Mouse (Mus musculus): ENCODE measurements around the gene Dffa. TPM values are rescaled to one million over a fixed set of nuclear protein-coding genes. Genes with fewer than 3 reads are reported as not detected.
A peak's percentile ranks its signal among the peaks of the same experiment; 100 is the strongest.

The Dffa gene
- polyA plus RNA-seq, 1 experiment from 2014 or later = 28.6 TPM

- H3K9me3 ChIP-seq (ENCODE audit: control insufficient read depth, low read depth, low read length) = no peaks in the 10 kb centered on the region
- no peak overlapping the region for H3K4me2 ChIP-seq (replicated peaks; ENCODE audit: low read depth, low read length)
- no peak overlapping the region for H3K9ac ChIP-seq (replicated peaks; ENCODE audit: low read depth, low read length)
- H3K4me3 ChIP-seq (ENCODE audit: low read depth, low read length) = no peak overlapping the region
- ATAC-seq (ENCODE audit: insufficient number of reproducible peaks, insufficient read depth, low FRiP score, low read depth) = no peak
- peaks cover 7% of the 10 kb centered on the region for H3K36me3 ChIP-seq (ENCODE audit: control insufficient read depth, insufficient read depth, low read length)
- 0 out of 2 replicates have a peak, but pooled peaks cover 6% of the 10 kb centered on the region for H3K4me1 ChIP-seq (ENCODE audit: control insufficient read depth, insufficient read depth, low read length)
- no peak overlapping the region for H3K27ac ChIP-seq (ENCODE audit: low read length)
- no peaks in the 10 kb centered on the region for H3K27me3 ChIP-seq (ENCODE audit: control insufficient read depth, insufficient read depth, low read length)
- WGBS = 68% methylated on average over 21 of the region's 21 CpGs
Measured at GRCm38 (mm10) chr4:149131789-149132565, 28.0 kb downstream of the Dffa start.

DNA sequence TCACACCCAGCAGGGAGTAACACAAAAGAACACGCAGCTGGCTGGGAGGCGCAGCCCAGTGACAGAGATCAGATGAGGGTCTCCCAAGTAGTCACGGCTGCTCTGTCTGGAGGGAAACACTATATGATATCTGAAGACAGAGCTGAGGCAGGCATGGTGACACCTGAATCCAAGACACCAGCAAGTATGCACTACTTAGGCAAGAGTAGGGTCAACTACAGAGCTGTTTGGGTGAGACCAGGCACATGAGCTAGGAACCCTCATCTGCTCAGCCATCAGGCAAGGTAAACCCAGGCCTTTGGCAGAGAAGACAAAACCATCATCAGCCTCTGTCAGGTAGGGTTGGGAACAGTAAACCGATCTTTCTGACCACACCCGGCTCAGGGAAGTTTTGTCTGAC lies 29.4 kb downstream of the Dffa start:
- Histone ChIP-seq H3K4me1 (ENCODE audit: control insufficient read depth, insufficient read depth, low read length) (0 out of 2 replicates have a peak, but pooled peaks cover 3% of the 10 kb centered on the region), H3K27ac (ENCODE audit: low read length) (no peak overlapping the region), H3K4me3 (ENCODE audit: low read depth, low read length) (no peak overlapping the region), H3K9me3 (ENCODE audit: control insufficient read depth, low read depth, low read length) (no peaks in the 10 kb centered on the region), H3K4me2 (replicated peaks; ENCODE audit: low read depth, low read length) (no peak overlapping the region), H3K36me3 (ENCODE audit: control insufficient read depth, insufficient read depth, low read length) (peaks cover 7% of the 10 kb centered on the region), H3K27me3 (ENCODE audit: control insufficient read depth, insufficient read depth, low read length) (no peaks in the 10 kb centered on the region), H3K9ac (replicated peaks; ENCODE audit: low read depth, low read length) (no peak overlapping the region; the same call in 1 of the 2 replicates)
- ATAC-seq (ENCODE audit: insufficient number of reproducible peaks, insufficient read depth, low FRiP score, low read depth) = no peak
- WGBS = 80% methylated on average over 5 of the region's 5 CpGs

GRCm38 (mm10) chr4:149136116-149136850 lies 32.3 kb downstream of the Dffa start:
- no peak overlapping the region for H3K27ac ChIP-seq (ENCODE audit: low read length)
- no peaks in the 10 kb centered on the region for H3K27me3 ChIP-seq (ENCODE audit: control insufficient read depth, insufficient read depth, low read length)
- WGBS = 66% methylated on average over 18 of the region's 18 CpGs
- no peaks in the 10 kb centered on the region; the same call in 1 of the 2 replicates for H3K36me3 ChIP-seq (ENCODE audit: control insufficient read depth, insufficient read depth, low read length)
- H3K9me3 ChIP-seq (ENCODE audit: control insufficient read depth, low read depth, low read length) = no peaks in the 10 kb centered on the region
- peak overlapping the region; percentile 57; the same call in 1 of the 2 replicates for H3K9ac ChIP-seq (replicated peaks; ENCODE audit: low read depth, low read length)
- H3K4me2 ChIP-seq (replicated peaks; ENCODE audit: low read depth, low read length) = peak overlapping the region; percentile 53
- H3K4me3 ChIP-seq (ENCODE audit: low read depth, low read length) = peak overlapping the region; percentile 52
- ATAC-seq (ENCODE audit: insufficient number of reproducible peaks, insufficient read depth, low FRiP score, low read depth) = no peak
- 0 out of 2 replicates have a peak, but pooled peaks cover 3% of the 10 kb centered on the region for H3K4me1 ChIP-seq (ENCODE audit: control insufficient read depth, insufficient read depth, low read length)

- H3K4me3 ChIP-seq (ENCODE audit: low read depth, low read length) = peak within 1 kb of the TSS; percentile 52
Measured at GRCm38 (mm10) chr4:149136982-149137770, 33.2 kb downstream of the Dffa start, which contains the start of gene Cenps. Cenps (minus strand) TSS chr4:149137629.

GRCm38 (mm10) chr4:149138515-149138914 lies 34.6 kb downstream of the Dffa start:
- H3K9me3 ChIP-seq (ENCODE audit: control insufficient read depth, low read depth, low read length) = no peaks in the 10 kb centered on the region
- H3K36me3 ChIP-seq (ENCODE audit: control insufficient read depth, insufficient read depth, low read length) = no peaks in the 10 kb centered on the region
- H3K4me1 ChIP-seq (ENCODE audit: control insufficient read depth, insufficient read depth, low read length) = 0 out of 2 replicates have a peak, but pooled peaks cover 3% of the 10 kb centered on the region
- H3K4me3 ChIP-seq (ENCODE audit: low read depth, low read length) = no peak overlapping the region
- WGBS = 79% methylated on average over 8 of the region's 8 CpGs
- no peak for ATAC-seq (ENCODE audit: insufficient number of reproducible peaks, insufficient read depth, low FRiP score, low read depth)
- no peak overlapping the region for H3K27ac ChIP-seq (ENCODE audit: low read length)
- H3K9ac ChIP-seq (replicated peaks; ENCODE audit: low read depth, low read length) = no peak overlapping the region
- H3K27me3 ChIP-seq (ENCODE audit: control insufficient read depth, insufficient read depth, low read length) = no peaks in the 10 kb centered on the region
- no peak overlapping the region for H3K4me2 ChIP-seq (replicated peaks; ENCODE audit: low read depth, low read length)

More at GRCm38 (mm10) chr4:149136982-149137770, 33.2 kb downstream of the Dffa start, which contains the start of gene Cenps:
- 1% methylated on average over 68 of the region's 68 CpGs for WGBS
- 0 out of 2 replicates have a peak, but pooled peaks cover 3% of the 10 kb centered on the region for H3K4me1 ChIP-seq (ENCODE audit: control insufficient read depth, insufficient read depth, low read length)
- no peaks in the 10 kb centered on the region for H3K9me3 ChIP-seq (ENCODE audit: control insufficient read depth, low read depth, low read length)
- ATAC-seq (ENCODE audit: insufficient number of reproducible peaks, insufficient read depth, low FRiP score, low read depth) = peak; percentile 92
- no peaks in the 10 kb centered on the region for H3K36me3 ChIP-seq (ENCODE audit: control insufficient read depth, insufficient read depth, low read length)
- H3K9ac ChIP-seq (replicated peaks; ENCODE audit: low read depth, low read length) = peak within 1 kb of the TSS; percentile 57
- peak within 1 kb of the TSS; percentile 71; the same call in 1 of the 2 replicates for H3K27ac ChIP-seq (ENCODE audit: low read length)
- H3K4me2 ChIP-seq (replicated peaks; ENCODE audit: low read depth, low read length) = peak within 1 kb of the TSS; percentile 53
- no peaks in the 10 kb centered on the region for H3K27me3 ChIP-seq (ENCODE audit: control insufficient read depth, insufficient read depth, low read length)

GRCm38 (mm10) chr4:149143594-149143993 lies 39.6 kb downstream of the Dffa start:
- Histone ChIP-seq H3K9me3 (ENCODE audit: control insufficient read depth, low read depth, low read length) (no peaks in the 10 kb centered on the region), H3K27me3 (ENCODE audit: control insufficient read depth, insufficient read depth, low read length) (no peaks in the 10 kb centered on the region), H3K4me2 (replicated peaks; ENCODE audit: low read depth, low read length) (no peak overlapping the region), H3K4me3 (ENCODE audit: low read depth, low read length) (no peak overlapping the region), H3K27ac (ENCODE audit: low read length) (no peak overlapping the region), H3K4me1 (ENCODE audit: control insufficient read depth, insufficient read depth, low read length) (peaks cover 5% of the 10 kb centered on the region; the same call in 1 of the 2 replicates), H3K36me3 (ENCODE audit: control insufficient read depth, insufficient read depth, low read length) (no peaks in the 10 kb centered on the region), H3K9ac (replicated peaks; ENCODE audit: low read depth, low read length) (no peak overlapping the region)
- WGBS = 31% methylated on average over 4 of the region's 4 CpGs
- no peak for ATAC-seq (ENCODE audit: insufficient number of reproducible peaks, insufficient read depth, low FRiP score, low read depth)

- Histone ChIP-seq H3K4me3 (ENCODE audit: low read depth, low read length) (no peak overlapping the region), H3K27me3 (ENCODE audit: control insufficient read depth, insufficient read depth, low read length) (no peaks in the 10 kb centered on the region), H3K9me3 (ENCODE audit: control insufficient read depth, low read depth, low read length) (no peaks in the 10 kb centered on the region), H3K4me2 (replicated peaks; ENCODE audit: low read depth, low read length) (no peak overlapping the region), H3K4me1 (ENCODE audit: control insufficient read depth, insufficient read depth, low read length) (peaks cover 5% of the 10 kb centered on the region; the same call in 1 of the 2 replicates), H3K36me3 (ENCODE audit: control insufficient read depth, insufficient read depth, low read length) (no peaks in the 10 kb centered on the region), H3K9ac (replicated peaks; ENCODE audit: low read depth, low read length) (no peak overlapping the region), H3K27ac (ENCODE audit: low read length) (no peak overlapping the region)
- WGBS = 5% methylated on average over 3 of the region's 3 CpGs
- peak; percentile 81 for ATAC-seq (ENCODE audit: insufficient number of reproducible peaks, insufficient read depth, low FRiP score, low read depth)
Measured at GRCm38 (mm10) chr4:149144459-149144858, 40.5 kb downstream of the Dffa start.

DNA sequence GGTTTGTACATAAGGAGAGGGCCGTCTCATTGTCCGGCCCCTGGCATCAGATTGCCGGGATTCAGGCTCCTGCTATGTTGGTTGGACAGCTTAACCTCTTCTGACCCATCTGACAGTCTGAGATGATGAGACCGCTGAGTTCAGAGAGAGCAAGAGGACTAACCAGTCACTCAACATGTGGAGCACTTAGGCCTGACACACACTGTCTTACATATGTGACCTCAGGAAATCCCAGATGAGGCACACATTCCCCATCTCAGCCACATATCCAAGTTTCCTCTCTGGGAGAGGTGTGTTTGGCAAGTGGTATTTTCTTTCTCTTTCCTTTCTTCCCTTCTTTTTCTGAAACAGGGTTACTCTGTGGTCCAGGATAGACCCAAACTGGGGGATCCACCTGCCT lies 41.2 kb downstream of the Dffa start:
- Histone ChIP-seq H3K4me2 (replicated peaks; ENCODE audit: low read depth, low read length) (no peak overlapping the region), H3K27me3 (ENCODE audit: control insufficient read depth, insufficient read depth, low read length) (no peaks in the 10 kb centered on the region), H3K36me3 (ENCODE audit: control insufficient read depth, insufficient read depth, low read length) (peaks cover 5% of the 10 kb centered on the region; the same call in 1 of the 2 replicates), H3K4me1 (ENCODE audit: control insufficient read depth, insufficient read depth, low read length) (peaks cover 5% of the 10 kb centered on the region; the same call in 1 of the 2 replicates), H3K9ac (replicated peaks; ENCODE audit: low read depth, low read length) (no peak overlapping the region), H3K4me3 (ENCODE audit: low read depth, low read length) (no peak overlapping the region), H3K9me3 (ENCODE audit: control insufficient read depth, low read depth, low read length) (no peaks in the 10 kb centered on the region), H3K27ac (ENCODE audit: low read length) (no peak overlapping the region)
- ATAC-seq (ENCODE audit: insufficient number of reproducible peaks, insufficient read depth, low FRiP score, low read depth) = no peak
- 60% methylated on average over 4 of the region's 4 CpGs for WGBS
